Mouse (Mus musculus): Measurements from ENCODE around the gene Ndufaf5. TPM values are rescaled to one million over a fixed set of nuclear protein-coding genes. Genes with fewer than 3 reads are reported as not detected.
"Not testable (repeated sequence)": the region's sequence is repeated elsewhere in the genome, so short reads cannot be mapped to it uniquely, and the experiment has no call there.

Gene Ndufaf5
- 26.7 and 28.7 TPM in 2 replicates for polyA plus RNA-seq (2016; fragmentation: Nextera tagmentation; extraction: Ambion mirVana)

DNA sequence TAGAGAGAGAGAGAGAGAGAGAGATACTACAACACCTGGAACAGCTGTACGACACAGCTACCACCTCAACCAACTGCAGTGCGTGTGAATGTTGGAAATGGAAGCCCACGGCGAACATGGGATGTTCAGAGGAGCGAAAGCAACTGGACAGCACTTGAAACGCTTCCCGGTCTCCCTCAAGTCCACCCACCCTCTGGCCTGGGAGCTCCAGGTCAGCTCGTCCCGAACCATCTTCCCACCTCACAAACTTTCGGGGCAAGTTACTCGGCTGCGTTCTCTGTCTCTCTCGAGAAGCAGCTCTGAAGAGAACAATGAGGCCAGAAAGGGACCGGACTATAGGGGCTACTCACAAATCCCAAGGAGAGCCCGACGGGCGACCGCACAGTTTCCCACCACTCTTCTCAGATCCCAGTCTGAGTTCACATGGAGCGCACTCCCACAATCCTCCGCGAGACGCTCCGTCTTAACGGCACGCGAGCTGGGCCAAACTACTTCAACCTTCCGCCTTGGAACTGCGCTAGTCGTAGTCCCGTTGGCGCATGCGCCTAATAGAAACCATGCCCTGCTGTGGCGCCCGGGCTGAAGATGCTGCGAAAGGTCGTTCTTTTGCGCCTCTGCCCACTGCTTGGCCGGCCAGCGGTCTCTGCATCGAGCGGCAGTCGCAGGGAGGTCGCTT, at the start of gene Ndufaf5, which contains the start of gene Esf1:
Gene Ndufaf5, plus strand, starts transcription at position 523 of the 676 bp plus-strand sequence.
Gene Esf1, minus strand, starts transcription at position 438 of the 676 bp plus-strand sequence.
- Histone ChIP-seq H3K9me3 (no peaks in the 10 kb centered on the region), H3K4me3 (peak within 1 kb of the TSS; percentile 90), H3K27ac (replicated peaks) (peak within 1 kb of the TSS; percentile 91), H3K36me3 (replicated peaks) (peaks cover 39% of the 10 kb centered on the region), H3K27me3 (replicated peaks; ENCODE audit: low read depth, poor library complexity, severe bottlenecking) (no peaks in the 10 kb centered on the region), H3K4me1 (peaks cover 17% of the 10 kb centered on the region)
- under 1% methylated on average over 43 of the region's 43 CpGs for WGBS
- DNase-seq (ENCODE audit: low spot score), result peak; percentile 94

- Histone ChIP-seq H3K4me3 (no peak overlapping the region), H3K4me1 (no peaks in the 10 kb centered on the region), H3K36me3 (replicated peaks) (peaks cover 93% of the 10 kb centered on the region), H3K27ac (replicated peaks) (no peak overlapping the region), H3K27me3 (replicated peaks; ENCODE audit: low read depth, poor library complexity, severe bottlenecking) (no peaks in the 10 kb centered on the region), H3K9me3 (no peaks in the 10 kb centered on the region)
- WGBS, result 89% methylated on average over 2 of the region's 2 CpGs
- no peak for DNase-seq (ENCODE audit: low spot score)
Measured at GRCm38 (mm10) chr2:140125516-140125915, 44.9 kb upstream of the Ndufaf5 start.

DNA sequence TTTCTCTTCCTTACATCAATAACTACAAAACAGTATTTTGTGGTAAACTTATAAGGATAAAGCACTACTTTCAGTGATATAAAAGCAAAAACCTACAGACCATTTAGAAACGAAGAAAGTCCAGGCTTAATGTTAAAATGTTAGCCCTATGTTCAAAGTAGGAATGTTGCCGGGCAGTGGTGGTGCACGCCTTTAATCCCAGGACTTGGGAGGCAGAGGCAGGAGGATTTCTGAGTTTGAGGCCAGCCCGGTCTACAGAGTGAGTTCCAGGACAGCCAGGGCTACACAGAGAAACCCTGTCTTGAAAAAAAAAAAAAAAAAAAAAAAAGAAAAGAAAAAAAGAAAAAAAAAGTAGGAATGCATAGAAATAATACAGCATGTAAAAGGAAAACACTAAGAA, 18.7 kb upstream of the Ndufaf5 start, which contains the start of gene Gm17374:
Gene Gm17374, plus strand, starts transcription at position 301 of the 400 bp plus-strand sequence.
- not testable (repeated sequence) for DNase-seq (ENCODE audit: low spot score); H3K4me3 ChIP-seq; H3K27ac ChIP-seq (replicated peaks); H3K9me3 ChIP-seq; H3K4me1 ChIP-seq; H3K27me3 ChIP-seq (replicated peaks; ENCODE audit: low read depth, poor library complexity, severe bottlenecking)
- H3K36me3 ChIP-seq (replicated peaks), result peaks cover 84% of the 10 kb centered on the region
- WGBS, result 92% methylated on average over 4 of the region's 4 CpGs

DNA sequence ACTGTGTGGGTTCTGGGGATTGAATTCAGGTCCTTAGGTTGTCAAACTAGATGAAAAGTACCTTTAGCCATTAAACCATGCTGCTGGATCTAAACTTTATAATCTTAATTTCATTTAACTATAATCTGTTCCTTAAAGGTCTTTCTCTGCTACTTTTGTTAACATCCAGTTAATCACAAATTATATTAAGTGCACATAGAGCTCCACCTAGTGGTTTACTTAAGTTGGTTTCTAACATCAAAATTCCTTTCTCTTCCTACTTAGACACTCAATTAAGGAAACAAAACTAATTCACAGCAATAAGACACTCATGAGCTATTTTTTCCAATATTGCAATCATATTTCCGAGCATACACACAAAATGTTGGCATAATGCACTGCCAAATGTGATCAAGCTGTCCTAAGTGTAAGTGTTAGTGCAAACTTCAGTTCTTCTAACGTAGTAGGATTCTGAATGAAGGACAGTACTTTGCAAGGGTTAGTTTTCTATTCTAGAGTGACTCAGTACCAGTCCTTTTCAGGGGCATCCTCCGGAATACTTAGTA, 11.2 kb upstream of the Ndufaf5 start:
- Histone ChIP-seq H3K9me3 (no peaks in the 10 kb centered on the region), H3K4me1 (no peaks in the 10 kb centered on the region), H3K27ac (replicated peaks) (no peak overlapping the region), H3K36me3 (replicated peaks) (peaks cover 82% of the 10 kb centered on the region), H3K27me3 (replicated peaks; ENCODE audit: low read depth, poor library complexity, severe bottlenecking) (no peaks in the 10 kb centered on the region), H3K4me3 (no peak overlapping the region)
- no peak for DNase-seq (ENCODE audit: low spot score)
- 86% methylated on average over 3 of the region's 3 CpGs for WGBS

DNA sequence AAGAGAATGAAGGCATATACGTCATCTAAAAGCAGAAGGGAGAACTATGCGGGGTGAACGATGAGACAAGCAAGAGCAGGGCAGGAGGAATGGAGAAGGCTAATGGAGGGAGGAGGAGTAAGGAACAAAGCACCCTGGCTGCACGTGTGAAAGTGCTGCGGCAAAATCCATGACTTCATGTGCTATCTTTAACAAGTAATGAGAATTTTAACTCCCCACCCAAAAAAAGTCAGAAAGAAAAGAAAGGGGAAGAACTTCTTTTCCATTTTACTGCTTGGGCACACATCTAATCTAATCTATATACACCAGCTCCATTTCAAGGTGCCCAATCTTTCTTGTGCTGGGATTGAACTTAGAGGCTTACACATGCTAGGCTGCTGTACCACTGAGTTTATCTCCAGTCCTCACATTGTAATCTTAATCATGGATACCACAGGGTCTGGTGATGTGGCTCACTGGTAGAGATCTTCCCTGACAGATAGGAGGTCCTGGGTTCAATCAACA, 7.0 kb upstream of the Ndufaf5 start:
- DNase-seq (ENCODE audit: low spot score), result no peak
- H3K9me3 ChIP-seq, result no peaks in the 10 kb centered on the region
- no peak overlapping the region for H3K4me3 ChIP-seq
- no peak overlapping the region for H3K27ac ChIP-seq (replicated peaks)
- no peaks in the 10 kb centered on the region for H3K4me1 ChIP-seq
- H3K27me3 ChIP-seq (replicated peaks; ENCODE audit: low read depth, poor library complexity, severe bottlenecking), result no peaks in the 10 kb centered on the region
- WGBS, result 94% methylated on average over 5 of the region's 5 CpGs
- H3K36me3 ChIP-seq (replicated peaks), result peaks cover 75% of the 10 kb centered on the region

DNA sequence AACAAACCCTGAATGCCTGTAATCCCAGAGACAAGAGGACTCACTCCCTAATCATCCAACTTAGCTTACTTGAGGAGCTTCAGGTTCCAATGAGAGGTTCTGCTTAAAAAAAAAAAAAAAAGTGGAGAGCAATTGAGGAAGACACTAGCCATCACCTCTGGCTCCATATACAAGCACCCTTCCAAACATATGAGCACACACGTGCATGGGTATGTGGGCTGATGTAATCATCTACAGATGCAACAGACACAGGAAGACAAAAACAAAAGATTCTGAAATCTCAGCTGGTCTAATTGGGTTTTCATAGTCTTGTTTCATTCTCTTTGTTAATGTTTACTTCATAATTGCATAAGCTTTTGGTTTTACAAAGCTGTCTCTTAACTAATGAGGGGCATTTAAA, 1.4 kb upstream of the Ndufaf5 start:
- Histone ChIP-seq H3K4me3 (peak overlapping the region; percentile 90), H3K4me1 (peaks cover 17% of the 10 kb centered on the region), H3K27me3 (replicated peaks; ENCODE audit: low read depth, poor library complexity, severe bottlenecking) (no peaks in the 10 kb centered on the region), H3K27ac (replicated peaks) (no peak overlapping the region), H3K9me3 (no peaks in the 10 kb centered on the region), H3K36me3 (replicated peaks) (peaks cover 44% of the 10 kb centered on the region)
- 81% methylated on average over 1 of the region's 1 CpGs for WGBS
- DNase-seq (ENCODE audit: low spot score), result no peak

GRCm38 (mm10) chr2:140170803-140171553, 529 bp downstream of the Ndufaf5 start:
- peak overlapping the region; percentile 90 for H3K4me3 ChIP-seq
- no peaks in the 10 kb centered on the region for H3K27me3 ChIP-seq (replicated peaks; ENCODE audit: low read depth, poor library complexity, severe bottlenecking)
- no peak for DNase-seq (ENCODE audit: low spot score)
- H3K36me3 ChIP-seq (replicated peaks), result peaks cover 31% of the 10 kb centered on the region
- peaks cover 17% of the 10 kb centered on the region for H3K4me1 ChIP-seq
- 10% methylated on average over 28 of the region's 28 CpGs for WGBS
- peak overlapping the region; percentile 91 for H3K27ac ChIP-seq (replicated peaks)
- H3K9me3 ChIP-seq, result no peaks in the 10 kb centered on the region

DNA sequence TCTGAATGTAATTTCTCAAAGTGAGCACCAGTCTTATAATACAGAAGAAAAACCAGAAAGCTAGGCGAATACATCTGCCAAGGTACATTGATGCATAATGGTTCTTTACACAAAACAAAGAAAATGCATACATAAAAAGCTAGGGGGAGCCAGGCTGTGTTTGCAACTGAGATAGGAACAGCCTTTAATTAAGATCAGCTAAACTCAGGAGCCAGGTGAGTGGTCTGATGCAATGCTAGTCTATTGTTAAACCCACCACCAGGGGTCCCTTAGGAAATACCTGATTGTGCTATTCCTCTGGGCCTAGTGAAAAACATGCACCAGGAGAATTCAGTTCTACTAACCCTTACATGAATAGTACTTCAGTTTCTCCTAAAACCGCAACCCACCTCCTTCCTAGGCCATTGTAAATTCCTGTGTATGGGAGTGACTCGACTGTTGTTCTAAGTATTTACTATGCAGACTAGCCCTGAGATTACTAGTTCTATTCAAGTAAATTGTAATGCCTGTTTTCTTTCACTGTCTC, 15.3 kb downstream of the Ndufaf5 start:
- not testable (repeated sequence) for H3K27ac ChIP-seq (replicated peaks); H3K4me3 ChIP-seq; DNase-seq (ENCODE audit: low spot score); H3K9me3 ChIP-seq; H3K4me1 ChIP-seq; H3K27me3 ChIP-seq (replicated peaks; ENCODE audit: low read depth, poor library complexity, severe bottlenecking)
- H3K36me3 ChIP-seq (replicated peaks), result peaks cover 59% of the 10 kb centered on the region
- 91% methylated on average over 3 of the region's 3 CpGs for WGBS

DNA sequence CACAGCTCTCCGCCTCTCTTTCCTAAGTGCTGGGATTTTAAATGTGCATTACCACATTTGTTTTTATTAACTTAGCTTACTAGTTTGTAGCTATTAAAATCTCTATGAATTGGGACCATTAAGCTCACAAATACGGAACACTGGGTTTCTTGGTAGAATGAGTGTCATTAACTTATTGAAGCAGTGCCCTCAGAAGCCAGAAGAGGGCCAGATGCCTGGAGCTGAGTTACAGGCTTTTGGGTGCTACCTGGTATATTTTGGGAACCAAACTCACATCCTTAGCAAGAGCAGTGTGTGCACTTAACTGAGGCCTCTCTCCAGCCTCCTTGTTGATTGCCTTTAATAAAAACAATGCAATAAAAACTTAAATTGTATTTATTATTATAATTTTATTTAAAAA, 30.3 kb downstream of the Ndufaf5 start:
- no peaks in the 10 kb centered on the region for H3K9me3 ChIP-seq
- 79% methylated on average over 2 of the region's 2 CpGs for WGBS
- H3K4me3 ChIP-seq, result no peak overlapping the region
- H3K4me1 ChIP-seq, result no peaks in the 10 kb centered on the region
- no peak overlapping the region for H3K27ac ChIP-seq (replicated peaks)
- no peak for DNase-seq (ENCODE audit: low spot score)
- no peaks in the 10 kb centered on the region for H3K27me3 ChIP-seq (replicated peaks; ENCODE audit: low read depth, poor library complexity, severe bottlenecking)
- peaks cover 54% of the 10 kb centered on the region for H3K36me3 ChIP-seq (replicated peaks)

DNA sequence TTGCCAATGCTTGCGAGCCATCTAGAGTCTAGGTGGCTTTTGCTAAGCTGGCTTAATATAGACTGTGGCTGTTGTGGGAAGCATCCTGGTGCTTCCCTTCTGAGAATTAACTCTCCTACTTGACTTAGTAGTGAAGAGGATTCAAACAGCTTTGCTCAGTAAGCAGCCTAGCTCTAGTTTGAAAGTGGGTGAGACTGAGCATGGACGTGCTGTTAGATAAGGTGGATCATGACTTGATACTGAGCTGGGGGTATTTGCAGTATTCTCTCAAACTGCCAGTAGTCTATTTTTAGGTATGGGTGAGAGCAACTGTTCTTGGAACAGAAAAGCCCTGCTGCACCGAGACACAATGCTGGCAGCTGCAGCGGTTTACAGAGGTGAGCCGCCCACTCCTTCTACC, 32.1 kb downstream of the Ndufaf5 start:
- no peak for DNase-seq (ENCODE audit: low spot score)
- Histone ChIP-seq H3K36me3 (replicated peaks) (peaks cover 60% of the 10 kb centered on the region), H3K4me3 (no peak overlapping the region), H3K27me3 (replicated peaks; ENCODE audit: low read depth, poor library complexity, severe bottlenecking) (no peaks in the 10 kb centered on the region), H3K9me3 (no peaks in the 10 kb centered on the region), H3K27ac (replicated peaks) (no peak overlapping the region), H3K4me1 (no peaks in the 10 kb centered on the region)
- WGBS, result 93% methylated on average over 5 of the region's 5 CpGs

DNA sequence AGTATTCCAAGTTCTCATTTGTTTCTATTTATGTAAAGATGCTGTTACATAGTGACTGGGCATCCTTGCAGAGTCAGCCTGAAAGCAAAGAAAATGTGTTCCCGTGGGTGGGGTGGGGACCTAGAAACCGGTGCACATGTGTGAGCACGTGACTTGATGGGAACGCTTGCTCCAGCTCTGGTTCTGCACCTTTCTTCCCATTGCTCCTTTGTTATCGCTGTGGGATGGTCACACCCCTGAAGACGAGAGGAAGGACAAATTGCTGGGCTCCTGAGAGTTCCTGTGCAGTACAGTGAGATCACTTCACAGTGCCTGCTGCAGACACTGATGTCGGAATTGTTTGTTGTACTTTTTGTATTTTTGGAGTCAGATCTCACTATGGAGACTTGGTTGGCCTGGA, 33.3 kb downstream of the Ndufaf5 start:
- Histone ChIP-seq H3K36me3 (replicated peaks) (peaks cover 55% of the 10 kb centered on the region), H3K4me1 (no peaks in the 10 kb centered on the region), H3K9me3 (no peaks in the 10 kb centered on the region), H3K27ac (replicated peaks) (no peak overlapping the region), H3K4me3 (no peak overlapping the region), H3K27me3 (replicated peaks; ENCODE audit: low read depth, poor library complexity, severe bottlenecking) (no peaks in the 10 kb centered on the region)
- WGBS, result 92% methylated on average over 7 of the region's 7 CpGs
- DNase-seq (ENCODE audit: low spot score), result no peak

DNA sequence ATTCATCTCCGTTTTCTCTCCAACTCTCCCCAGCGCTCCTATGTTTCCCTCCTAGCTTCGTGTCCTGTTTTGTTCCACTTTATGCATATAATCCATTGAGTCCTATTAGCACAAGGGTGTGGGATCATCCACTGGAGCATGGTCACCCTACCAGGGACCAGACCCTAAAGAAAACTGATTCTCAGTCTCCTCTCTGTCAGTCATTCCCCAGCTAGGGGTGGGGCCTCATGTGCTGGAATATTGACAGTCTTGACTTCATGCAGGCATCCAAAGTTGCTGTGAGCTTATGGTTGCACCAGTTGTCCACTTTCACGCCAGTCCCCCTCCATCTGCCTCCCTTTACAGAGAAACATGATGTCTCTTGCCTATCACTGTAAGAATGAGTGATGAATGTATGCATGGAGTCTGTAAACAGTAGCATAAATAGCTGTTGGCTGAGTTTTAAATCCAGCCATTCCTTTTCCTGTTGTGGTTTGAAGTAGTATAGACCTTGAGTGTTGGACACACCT, 44.1 kb downstream of the Ndufaf5 start:
- Histone ChIP-seq H3K9me3 (no peaks in the 10 kb centered on the region), H3K4me3 (no peak overlapping the region), H3K27ac (replicated peaks) (no peak overlapping the region), H3K27me3 (replicated peaks; ENCODE audit: low read depth, poor library complexity, severe bottlenecking) (no peaks in the 10 kb centered on the region), H3K36me3 (replicated peaks) (no peaks in the 10 kb centered on the region), H3K4me1 (no peaks in the 10 kb centered on the region)
- 92% methylated on average over 4 of the region's 4 CpGs for WGBS
- no peak for DNase-seq (ENCODE audit: low spot score)
